Mouse (Mus musculus) bone marrow macrophage, adult 2 months (primary cell): Measurements from ENCODE around the gene Reep1.

Experiments
- CTCF ChIP-seq: IDR thresholded peaks from 2 replicates; pipeline ENCODE4 v1.5.1; 2012; ENCODE audit warnings: low read depth, mild to moderate bottlenecking, low read length, moderate library complexity
- POLR2A ChIP-seq: IDR thresholded peaks from 2 replicates; pipeline ENCODE4 v1.6.1; 2012; ENCODE audit warnings: mild to moderate bottlenecking, low read depth, low read length, borderline replicate concordance

- no peak for TF ChIP-seq CTCF
- TF ChIP-seq POLR2A = no peak
These were observed 45.6 kb downstream of the Reep1 start for GRCm38 (mm10) chr6:71752791-71753464.
